21 mouse cellular contexts compared by ENCODE assay signal in the genomic region with DNA sequence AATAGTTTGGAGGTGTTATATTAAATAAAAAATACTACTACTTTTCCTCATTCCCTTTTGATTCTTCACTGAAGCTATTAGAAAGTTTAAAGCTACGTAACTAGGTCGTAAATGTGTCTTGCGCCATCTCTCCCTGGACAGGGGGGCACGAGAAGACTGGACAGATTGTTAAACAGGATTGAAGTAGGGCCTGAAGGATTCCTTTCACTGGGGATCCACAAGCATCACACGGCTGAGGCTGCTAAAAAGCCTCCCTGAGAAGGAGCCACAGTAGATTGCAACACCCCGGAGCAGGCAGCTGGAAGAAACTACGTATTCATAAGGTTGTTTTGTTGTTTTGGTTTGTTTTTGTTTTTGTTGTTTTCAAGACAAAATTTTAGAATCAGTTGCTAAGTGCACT.
DNase-seq lines count a peak whose midpoint lies in the region; ATAC-seq lines count a peak whose summit lies in the region.
"Had no signal": no experiment of that assay in that cellular context is flagged by ENCODE, and none has a peak within 500 bp of the region (broad histone marks: within the 10 kb centered on the region; RNA-seq: fewer than 3 reads in every experiment).

No protein-coding gene starts in this region.

- no peaks in the 10 kb centered on the region for H3K27me3 ChIP-seq in embryonic facial prominence, embryonic 10.5 days (replicated peaks; ENCODE audit: low read depth, poor library complexity, severe bottlenecking)
- H3K27me3 ChIP-seq in limb, embryonic 13.5 days, result no peaks in the 10 kb centered on the region; the same call in 1 of the 2 replicates
- H3K27me3 ChIP-seq: forebrain, embryonic 13.5 days; heart, embryonic 15.5 days; hindbrain, embryonic 13.5 days; Patski had no signal

- no peaks in the 10 kb centered on the region for H3K9me3 ChIP-seq in embryonic facial prominence, embryonic 10.5 days
- no peaks in the 10 kb centered on the region for H3K9me3 ChIP-seq in limb, embryonic 13.5 days
- H3K9me3 ChIP-seq: forebrain, embryonic 13.5 days; heart, embryonic 15.5 days; hindbrain, embryonic 13.5 days had no signal

- no peak overlapping the region for H3K9ac ChIP-seq in limb, embryonic 13.5 days
- H3K9ac ChIP-seq: forebrain, embryonic 13.5 days; heart, embryonic 15.5 days; hindbrain, embryonic 13.5 days had no signal

- 0 out of 2 replicates have a peak overlapping the region, but pooled peaks have one; percentile 27 for H3K4me2 ChIP-seq in limb, embryonic 13.5 days (replicated peaks)
- H3K4me2 ChIP-seq: forebrain, embryonic 13.5 days; heart, embryonic 11.5 days; heart, embryonic 15.5 days; hindbrain, embryonic 13.5 days had no signal

- no peak for ATAC-seq in limb, embryonic 13.5 days (ENCODE audit: low FRiP score, low read depth)
- ATAC-seq: activated CD4-positive, CD25-positive, alpha-beta regulatory T cell, adult 4 months; forebrain, embryonic 13.5 days; Patski had no signal

- H3K27ac ChIP-seq in embryonic facial prominence, embryonic 10.5 days (replicated peaks), result peak overlapping the region; percentile 62
- H3K27ac ChIP-seq in limb, embryonic 13.5 days, result peak overlapping the region; percentile 83
- H3K27ac ChIP-seq: forebrain, embryonic 13.5 days; heart, adult 2 months; heart, embryonic 15.5 days; hindbrain, embryonic 13.5 days had no signal

- H3K4me1 ChIP-seq in embryonic facial prominence, embryonic 10.5 days, result peaks cover 12% of the 10 kb centered on the region
- peaks cover 30% of the 10 kb centered on the region for H3K4me1 ChIP-seq in limb, embryonic 13.5 days
- H3K4me1 ChIP-seq: heart, embryonic 15.5 days had no signal

- no peak overlapping the region for H3K4me3 ChIP-seq in embryonic facial prominence, embryonic 10.5 days
- no peak overlapping the region for H3K4me3 ChIP-seq in limb, embryonic 13.5 days
- H3K4me3 ChIP-seq: forebrain, embryonic 13.5 days; heart, adult 2 months; heart, embryonic 15.5 days; hindbrain, embryonic 13.5 days had no signal

- DNase-seq in heart, adult 11 months, result peak; percentile 73
- DNase-seq in heart, adult 18-20 months, result no peak
- DNase-seq in embryonic facial prominence, embryonic 10.5 days (ENCODE audit: low spot score), result no peak
- DNase-seq in forelimb bud, embryonic 11.5 days (ENCODE audit: low read depth, low spot score), result peak; percentile 41
- no peak for DNase-seq in right cerebral cortex, postnatal 25 days
- no peak for DNase-seq in liver
- DNase-seq in spleen, postnatal 14 days (ENCODE audit: low spot score in 2 of 2), result no peak
- DNase-seq: adrenal gland, adult 2 months; adrenal gland, postnatal 25 days; cerebellum, adult 2 months; cerebellum, postnatal 10 days; gastrocnemius, postnatal 36 days; heart, adult 2 months; heart, postnatal 14 days had no signal

- WGBS in embryonic facial prominence, embryonic 10.5 days, result 62% methylated on average over 7 of the region's 7 CpGs
- 20% methylated on average over 7 of the region's 7 CpGs for WGBS in limb, embryonic 13.5 days

- no peaks in the 10 kb centered on the region for H3K36me3 ChIP-seq in embryonic facial prominence, embryonic 10.5 days (replicated peaks)
- H3K36me3 ChIP-seq in limb, embryonic 13.5 days, result no peaks in the 10 kb centered on the region
- H3K36me3 ChIP-seq: heart, embryonic 15.5 days; hindbrain, embryonic 13.5 days had no signal

Comparison
In these comparisons a context has a peak if more than half of its experiments do, and no peak if none do; other contexts are left out.
1. DNase-seq: peak in heart, adult 11 months (single experiment) and forelimb bud, embryonic 11.5 days (single experiment); none in heart, adult 18-20 months (0 of 2), embryonic facial prominence, embryonic 10.5 days (single experiment), right cerebral cortex, postnatal 25 days (single experiment), liver (single experiment) and spleen, postnatal 14 days (0 of 2).